Mouse (Mus musculus): ENCODE measurements around the gene Knstrn.

- TF ChIP-seq ZNF384 (IDR thresholded peaks at IDR 0.05; ENCODE audit: low read depth, low read length) (no peak), CHD2 (IDR thresholded peaks at IDR 0.05; ENCODE audit: low read depth, low read length) (no peak), ZC3H11A (IDR thresholded peaks at IDR 0.05; ENCODE audit: borderline replicate concordance, low read depth, low read length) (no peak), HCFC1 (IDR thresholded peaks at IDR 0.05; ENCODE audit: borderline replicate concordance, insufficient read depth, low read length) (no peak)
These were observed 74.2 kb downstream of the Knstrn start for GRCm38 (mm10) chr2:118887845-118888548.

Measured in ES-E14 (cell line).